ENCODE assay signal across 8 mouse cellular contexts in the genomic region with DNA sequence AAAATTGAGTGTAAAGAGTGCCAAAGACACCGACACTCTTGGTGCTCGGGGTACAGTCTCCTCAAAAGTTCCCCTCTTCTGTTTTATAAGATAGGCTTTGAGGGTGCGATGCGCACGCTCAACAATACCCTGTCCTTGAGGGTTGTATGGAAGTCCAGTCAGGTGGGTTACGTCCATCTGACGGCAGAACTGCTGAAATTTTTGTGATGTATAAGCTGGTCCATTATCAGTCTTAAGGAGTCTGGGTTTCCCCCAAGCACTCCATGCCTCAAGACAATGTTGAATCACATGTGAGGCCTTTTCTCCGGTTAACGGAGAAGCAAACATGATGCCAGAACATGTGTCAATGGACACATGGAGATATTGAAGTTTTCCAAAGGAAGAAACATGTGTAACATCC. TPM values are rescaled to one million over a fixed set of nuclear protein-coding genes. Genes with fewer than 3 reads are reported as not detected.
DNase-seq lines count a peak whose midpoint lies in the region.
"Not testable (repeated sequence)": the region's sequence is repeated elsewhere in the genome, so short reads cannot be mapped to it uniquely, and the experiment has no call there.

No protein-coding gene starts in this region.

- intact Hi-C loops in heart, postnatal 14 days (cut with DNase I); left cerebral cortex, postnatal 10 days (cut with DNase I): not testable (repeated sequence)

- DNase-seq in cerebellum, adult 11-12 months = peak; percentile 32
- peak; percentile 42 to 54 for DNase-seq in frontal cortex, postnatal 25 days (ENCODE audit: low spot score in 2 of 2)
- DNase-seq in heart, postnatal 14 days = peak; percentile 2 to 8
- peak; percentile 29 to 53 for DNase-seq in layer of hippocampus, adult 18-20 months (ENCODE audit: low spot score in 2 of 2)
- peak; percentile 14 to 21 for DNase-seq in left cerebral cortex, postnatal 10 days (ENCODE audit: extremely low spot score in 1 of 2, low spot score in 2 of 2)
- peak; percentile 28 for DNase-seq in ovary, postnatal 10 days (ENCODE audit: low spot score)
- DNase-seq in spleen, postnatal 4 days (ENCODE audit: low spot score in 2 of 2) = peak; percentile 28 to 76
- DNase-seq in urinary bladder, postnatal 25 days (ENCODE audit: low spot score) = peak; percentile 31

RNA-seq across cellular contexts. Expression of a gene that starts 8.4 kb away (rescaled TPM):
- total RNA-seq in heart, postnatal 14 days (2021) = not detected
- total RNA-seq in layer of hippocampus, adult 18-20 months (2021) = not detected
- total RNA-seq in left cerebral cortex, postnatal 10 days (2021) = not detected

RNA-seq across cellular contexts. Expression of a gene that starts 19.0 kb away (rescaled TPM):
- total RNA-seq in heart, postnatal 14 days (2021) = not detected
- total RNA-seq in layer of hippocampus, adult 18-20 months (2021) = not detected
- not detected for total RNA-seq in left cerebral cortex, postnatal 10 days (2021)

RNA-seq across cellular contexts. Expression of a gene that starts 34.9 kb away (rescaled TPM):
- total RNA-seq in heart, postnatal 14 days (2021) = not detected
- total RNA-seq in layer of hippocampus, adult 18-20 months (2021) = not detected
- not detected for total RNA-seq in left cerebral cortex, postnatal 10 days (2021)

Comparison
In these comparisons a context has a peak if more than half of its experiments do, and no peak if none do; other contexts are left out.
1. Peak in every context shown above with its lines: DNase-seq.